Mouse (Mus musculus) layer of hippocampus, postnatal 14 days (tissue): ENCODE data around the gene Gnmt. TPM values are rescaled to one million over a fixed set of nuclear protein-coding genes. Genes with fewer than 3 reads are reported as not detected.
A peak's percentile ranks its signal among the peaks of the same experiment; 100 is the strongest.
"Not testable (repeated sequence)": the region's sequence is repeated elsewhere in the genome, so short reads cannot be mapped to it uniquely, and the experiment has no call there.

ENCODE experiments used
- DNase-seq, 2 experiments: peaks; one replicate each; pipeline ENCODE4 v3.0.0; 2021 to 2022; ENCODE audit warnings: low spot score in 2 of 2, mixed read lengths in 1 of 2
- long read RNA-seq, 2 experiments: library from polyadenylated mRNA; stranded (forward); transcript quantifications; one replicate each; pipeline ENCODE4 v2.0.0; 2021
- total RNA-seq, 2 experiments: library from RNA; stranded (reverse); gene quantifications; 2 replicates each; pipeline ENCODE4 v1.2.3; 2021

Gnmt gene
- under 1 TPM; 0.76 to 0.98 TPM for total RNA-seq
- long read RNA-seq, experiment 1, partial matches to known transcripts, result 0 of 2 reads
- long read RNA-seq, experiment 1, other reads (novel, unspliced or antisense), result 2 of 2 reads
- long read RNA-seq, experiment 2, partial matches to known transcripts, result 0 of 1 reads
- long read RNA-seq, experiment 2, other reads (novel, unspliced or antisense), result 0 of 1 reads

DNA sequence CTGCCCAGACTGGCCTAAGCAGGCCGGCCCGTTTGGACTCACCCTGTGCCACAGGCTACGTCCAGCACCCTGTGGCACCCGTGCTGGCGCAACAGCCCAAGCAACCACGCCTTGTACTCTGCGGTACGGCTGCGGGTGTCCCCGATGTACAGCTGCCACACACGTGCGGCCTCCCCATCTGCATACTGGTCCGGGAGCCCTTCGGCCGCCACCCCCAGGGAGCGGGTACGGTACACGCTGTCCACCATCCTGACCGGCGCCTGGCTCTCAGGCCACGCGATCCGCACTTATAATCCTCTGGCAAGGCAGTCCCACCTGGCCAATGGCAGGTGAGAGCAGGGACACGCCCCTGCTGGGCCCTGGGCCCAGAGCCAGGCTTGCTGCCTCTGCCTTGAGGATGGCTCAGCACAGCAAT, at the start of gene Gnmt:
TSS of gene Gnmt (minus strand) at position 265 of the 415 bp plus-strand sequence.
- no peak for DNase-seq

DNA sequence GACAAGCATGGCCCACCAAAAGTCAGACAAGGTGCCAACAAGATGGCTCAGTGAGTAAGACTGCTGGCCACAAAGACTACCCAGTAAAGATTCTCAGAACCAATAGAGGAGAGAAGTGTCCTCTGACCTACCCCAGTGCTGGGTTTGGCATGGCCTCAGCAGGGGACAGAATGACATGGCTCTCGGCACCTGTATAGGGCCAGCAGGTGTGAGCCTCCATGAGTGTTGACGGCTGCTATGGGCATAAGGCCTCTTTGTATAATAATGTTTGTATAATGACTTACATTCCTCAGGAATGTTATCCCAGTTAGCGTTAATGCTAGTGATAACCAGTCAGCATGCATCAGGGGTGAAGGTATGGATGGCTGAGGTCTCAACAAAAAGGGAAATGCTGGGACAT, 47.1 kb upstream of the Gnmt start:
- DNase-seq, result no peak

DNA sequence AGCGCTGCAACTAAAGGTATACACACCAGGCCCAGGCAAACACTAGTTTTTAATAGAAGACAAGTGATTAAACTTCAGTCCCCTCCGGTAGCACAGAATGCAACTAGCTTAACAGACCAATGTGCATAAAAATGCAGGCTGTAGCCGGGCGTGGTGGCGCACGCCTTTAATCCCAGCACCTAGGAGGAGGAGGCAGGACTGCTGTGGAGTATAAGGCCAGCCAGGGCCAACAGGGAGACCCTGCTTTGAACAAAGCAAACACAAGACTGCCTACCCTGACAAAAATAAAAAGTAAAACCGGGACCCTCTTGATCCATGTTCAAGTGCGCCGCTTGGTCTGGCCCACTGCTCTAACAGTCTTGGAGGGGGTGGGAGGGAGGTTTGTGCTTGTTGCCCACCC, 46.1 kb upstream of the Gnmt start:
- no peak for DNase-seq

DNA sequence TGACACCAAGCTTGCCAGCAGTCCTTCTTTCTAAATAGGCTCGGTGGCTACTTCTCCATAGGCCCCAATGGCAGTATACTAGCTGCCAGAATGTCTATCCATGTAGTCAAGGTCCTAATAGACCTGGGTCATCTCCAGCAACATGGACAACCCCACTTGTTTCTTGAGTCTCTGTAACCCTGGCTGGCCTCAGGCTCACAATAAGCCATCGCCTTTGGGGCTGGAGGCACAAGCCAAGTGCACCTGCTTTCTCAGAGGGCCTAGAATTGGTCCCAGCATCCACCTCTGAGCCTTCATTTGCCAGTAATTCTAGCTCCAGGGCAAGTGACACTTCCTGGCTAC, 45.1 kb upstream of the Gnmt start:
- no peak for DNase-seq

DNA sequence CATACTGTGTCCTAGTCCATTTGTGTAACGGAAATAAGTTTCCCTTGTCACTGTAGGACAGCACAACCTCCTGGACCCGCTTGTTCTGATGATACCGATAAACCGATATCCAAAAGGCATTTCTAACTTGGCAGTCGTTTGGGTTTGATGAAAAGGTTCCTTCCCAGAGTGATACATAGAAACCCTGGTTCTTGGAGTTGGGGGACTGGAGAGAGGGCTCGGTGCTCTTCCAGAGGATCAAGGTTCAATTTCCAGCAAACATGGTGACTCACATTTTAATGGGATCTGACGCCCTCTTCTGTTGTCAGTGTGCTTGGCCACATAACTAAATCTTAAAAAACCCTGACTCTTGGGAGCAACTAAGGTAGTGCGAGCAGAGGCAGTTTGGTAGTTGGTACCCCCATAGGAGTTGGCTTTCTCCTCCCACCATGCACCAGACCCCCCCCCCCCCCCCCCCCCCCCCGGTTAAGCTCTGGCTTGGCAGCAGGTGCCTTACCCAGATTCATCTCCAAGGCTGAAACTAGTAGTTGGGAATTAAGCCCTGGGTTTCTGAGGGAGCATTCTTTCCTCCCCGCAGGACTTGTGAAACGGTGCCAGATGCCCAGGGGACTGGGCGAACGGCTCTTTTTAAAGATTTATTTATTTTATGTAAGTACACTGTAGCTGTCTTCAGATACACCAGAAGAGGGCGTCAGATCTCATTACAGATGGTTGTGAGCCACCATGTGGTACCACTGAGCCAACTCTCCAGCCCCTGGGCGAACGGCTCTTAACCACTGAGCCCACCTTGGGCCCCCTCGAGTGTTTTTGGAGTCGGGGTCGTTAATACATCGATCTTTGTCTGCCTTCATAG, 44.5 kb upstream of the Gnmt start:
- DNase-seq, result no peak

DNA sequence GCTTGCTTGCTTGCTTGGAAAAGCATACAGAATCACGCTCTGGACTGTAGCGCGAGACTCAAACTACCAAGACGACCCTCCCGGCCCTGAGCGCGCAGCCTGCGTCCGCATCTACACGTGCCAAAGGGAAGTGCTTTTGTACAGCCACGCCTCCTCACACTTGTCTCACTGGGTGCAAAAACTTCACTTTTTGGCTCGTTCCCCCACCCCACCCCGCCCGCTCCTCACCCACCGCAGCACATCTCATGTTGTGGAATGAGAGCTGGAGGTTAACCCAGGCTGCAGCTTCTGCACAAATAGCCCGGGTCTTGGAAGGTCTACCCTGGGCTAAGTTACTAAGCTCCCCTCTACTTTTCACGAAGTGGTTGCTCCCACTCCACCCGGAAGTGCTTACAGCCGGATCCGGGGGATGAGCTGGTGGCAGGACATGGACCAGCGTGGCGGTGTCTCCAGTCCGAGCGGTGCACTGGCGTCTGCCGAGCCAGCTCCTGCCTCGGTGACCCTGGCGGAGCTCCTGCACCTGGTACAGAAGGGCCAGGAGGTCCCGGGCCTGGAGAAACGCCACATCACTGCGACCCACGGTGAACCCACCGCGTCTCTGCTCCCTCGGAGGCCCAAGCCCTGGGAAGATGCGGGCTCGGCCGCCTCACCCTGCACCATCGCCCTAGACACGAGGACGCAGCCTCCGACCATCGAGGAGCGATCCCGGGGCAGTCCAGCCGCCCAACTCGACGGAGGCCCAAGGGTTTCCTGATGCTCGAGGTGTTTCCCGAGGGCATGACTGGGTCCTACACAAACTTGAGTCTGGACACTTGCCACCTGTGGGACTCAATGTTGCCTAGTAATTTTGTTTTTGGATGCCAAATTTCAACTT, 43.7 kb upstream of the Gnmt start, which contains the start of gene 2310039H08Rik:
TSS of gene 2310039H08Rik (plus strand) at position 232 of the 874 bp plus-strand sequence.
- peak; percentile 88 to 90 for DNase-seq

DNA sequence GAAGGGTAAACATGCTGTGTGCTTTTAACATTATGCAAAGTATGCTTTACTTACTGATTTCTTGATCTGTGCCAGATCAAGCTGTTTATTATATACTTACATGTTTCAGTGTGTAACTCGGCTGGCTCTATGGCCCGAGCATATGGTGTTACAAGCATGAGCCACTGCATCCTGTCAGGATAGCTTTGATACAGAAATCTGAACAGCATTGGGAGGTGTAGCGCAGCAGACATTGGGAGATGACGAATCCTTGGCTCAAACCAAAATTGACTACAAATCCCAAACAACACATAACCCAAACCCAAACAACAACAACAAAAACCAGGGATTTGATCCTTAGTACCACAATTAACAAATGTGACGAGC, 43.1 kb upstream of the Gnmt start:
- no peak for DNase-seq

DNA sequence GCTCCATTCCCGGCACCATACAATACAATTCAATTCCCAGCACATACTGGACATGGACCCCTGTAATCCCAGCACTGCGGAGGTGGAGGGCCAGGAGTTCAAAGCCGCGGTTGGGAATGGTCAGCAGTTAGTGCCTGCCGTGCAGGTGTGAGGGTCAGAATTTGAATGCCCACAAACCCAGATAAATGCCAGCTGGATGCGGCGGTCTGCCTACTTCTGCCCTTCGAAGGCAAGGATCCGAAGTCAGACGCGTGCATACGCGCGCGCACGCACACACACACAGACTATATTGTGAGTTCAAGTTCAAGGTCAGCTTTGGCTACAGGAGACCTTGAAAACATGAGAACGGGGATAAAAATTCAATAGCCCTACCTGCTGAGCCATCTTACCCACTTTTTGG, 42.6 kb upstream of the Gnmt start:
- no peak for DNase-seq

DNA sequence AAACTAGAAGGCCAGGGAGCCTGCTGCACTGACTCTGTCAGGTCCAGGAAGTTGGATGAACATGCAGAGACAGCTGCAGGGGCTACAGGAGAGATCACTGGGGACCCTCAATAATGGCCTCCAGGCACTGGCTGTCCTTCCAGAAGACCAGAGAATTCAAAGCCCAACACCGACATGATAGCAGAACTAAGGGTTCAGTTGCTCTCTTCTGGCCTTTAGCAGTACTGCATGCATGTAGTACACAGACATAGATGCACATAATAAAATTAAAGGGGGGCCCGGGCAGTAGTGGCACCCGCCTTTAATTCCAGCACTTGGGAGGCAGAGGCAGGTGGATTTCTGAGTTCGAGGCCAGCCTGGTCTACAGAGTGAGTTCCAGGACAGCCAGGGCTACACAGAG, 42.1 kb upstream of the Gnmt start:
- DNase-seq, result no peak

DNA sequence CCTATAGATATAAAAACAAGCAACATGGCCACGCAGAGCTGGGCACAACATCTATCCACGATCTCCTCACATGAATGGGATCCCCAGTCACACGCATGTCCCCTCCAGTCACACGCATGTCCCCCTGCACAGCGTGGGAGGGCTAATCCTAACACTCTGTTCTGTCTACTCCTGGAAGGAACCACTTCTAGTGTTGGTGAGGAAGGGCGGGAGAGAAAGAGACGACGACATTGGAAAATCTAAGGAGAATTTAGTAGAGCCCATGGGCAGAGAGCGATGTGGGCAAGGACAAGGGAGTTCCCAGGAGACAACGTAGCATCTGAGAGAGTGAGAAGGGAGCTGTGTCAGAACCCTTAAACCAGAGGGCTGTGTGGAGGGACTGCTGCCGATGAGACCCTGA, 41.6 kb upstream of the Gnmt start:
- DNase-seq, result no peak

DNA sequence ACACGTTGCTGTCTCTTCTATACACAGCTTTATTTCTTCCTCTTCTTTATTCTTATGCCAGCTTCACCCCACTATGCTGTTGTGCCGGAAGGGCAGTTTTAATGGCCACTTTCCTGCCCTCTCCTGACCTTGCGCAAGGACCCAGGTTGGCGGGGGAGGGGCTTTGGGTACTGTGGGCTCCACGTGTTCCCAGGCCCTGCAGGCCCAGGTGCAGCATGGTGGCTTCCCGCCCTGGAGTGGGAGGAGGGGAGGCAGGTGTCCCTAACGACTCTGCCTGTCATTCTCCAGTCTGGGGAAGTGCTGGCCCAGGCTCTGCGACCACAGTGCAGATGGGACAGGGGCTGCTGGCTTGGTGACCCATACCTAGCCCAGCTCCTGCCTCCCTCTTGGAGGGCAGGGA, 38.9 kb upstream of the Gnmt start:
- no peak for DNase-seq

DNA sequence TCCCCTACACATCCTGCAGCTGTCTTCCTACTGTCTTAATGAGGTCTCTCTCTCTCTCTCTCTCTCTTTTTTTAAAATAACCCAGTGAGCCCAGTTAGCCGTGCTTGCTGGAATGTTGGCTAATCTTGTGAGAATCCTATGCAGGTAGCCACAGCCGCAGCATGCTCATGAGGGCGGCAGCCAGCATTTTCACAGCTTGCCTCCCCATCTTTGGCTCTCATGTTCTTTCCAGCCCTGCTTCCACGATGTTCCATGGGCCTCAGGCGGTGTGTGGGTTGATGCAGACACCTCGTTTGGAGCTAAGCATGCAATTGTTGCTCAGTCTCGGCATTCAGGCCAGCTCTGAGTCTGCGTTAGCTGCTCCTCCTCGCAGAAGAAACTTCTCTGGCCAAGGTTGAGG, 35.9 kb upstream of the Gnmt start:
- DNase-seq, result not testable (repeated sequence)

DNA sequence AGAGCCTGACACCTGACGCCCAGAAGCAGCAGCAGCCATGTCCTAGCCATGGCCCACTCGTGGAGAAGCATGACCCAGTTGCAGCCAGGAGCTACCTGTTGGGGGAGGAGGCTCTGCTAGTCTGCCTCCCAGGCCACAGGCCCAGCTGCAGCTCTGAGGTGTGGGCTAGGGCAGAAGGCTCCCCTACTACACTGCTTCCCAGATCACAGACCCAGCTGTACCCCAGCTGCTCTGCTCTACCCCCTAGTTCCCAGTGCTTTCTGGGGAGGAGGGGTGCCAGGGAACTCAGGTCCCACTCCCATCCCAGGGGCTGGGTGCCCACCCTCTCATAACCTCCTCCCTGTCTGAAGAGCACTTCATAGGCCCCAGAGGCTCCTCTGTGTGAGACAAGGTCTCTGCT, 34.6 kb upstream of the Gnmt start, which contains the start of gene Ptcra:
TSS of gene Ptcra (minus strand) at position 169 of the 400 bp plus-strand sequence.
- no peak for DNase-seq

DNA sequence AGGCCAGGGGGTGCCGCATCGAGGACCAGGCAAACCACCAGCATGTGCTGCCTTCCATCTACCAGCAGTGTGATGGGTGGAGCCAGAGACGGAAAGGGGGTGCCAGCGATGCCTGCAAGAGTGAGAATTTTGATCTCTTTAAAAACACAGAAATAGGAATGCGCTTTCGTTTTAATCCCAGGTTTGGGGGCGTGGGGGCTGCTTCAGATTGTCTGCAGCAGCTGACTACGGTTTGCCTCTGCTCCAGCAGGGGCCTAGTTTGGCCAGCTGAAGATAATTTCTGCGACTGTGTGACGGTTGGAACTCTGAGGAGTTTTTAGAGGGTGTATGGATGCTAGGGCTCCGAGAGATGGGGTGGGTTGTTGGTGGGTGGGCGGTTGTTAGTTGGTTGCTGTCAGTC, 29.8 kb upstream of the Gnmt start:
- no peak for DNase-seq

DNA sequence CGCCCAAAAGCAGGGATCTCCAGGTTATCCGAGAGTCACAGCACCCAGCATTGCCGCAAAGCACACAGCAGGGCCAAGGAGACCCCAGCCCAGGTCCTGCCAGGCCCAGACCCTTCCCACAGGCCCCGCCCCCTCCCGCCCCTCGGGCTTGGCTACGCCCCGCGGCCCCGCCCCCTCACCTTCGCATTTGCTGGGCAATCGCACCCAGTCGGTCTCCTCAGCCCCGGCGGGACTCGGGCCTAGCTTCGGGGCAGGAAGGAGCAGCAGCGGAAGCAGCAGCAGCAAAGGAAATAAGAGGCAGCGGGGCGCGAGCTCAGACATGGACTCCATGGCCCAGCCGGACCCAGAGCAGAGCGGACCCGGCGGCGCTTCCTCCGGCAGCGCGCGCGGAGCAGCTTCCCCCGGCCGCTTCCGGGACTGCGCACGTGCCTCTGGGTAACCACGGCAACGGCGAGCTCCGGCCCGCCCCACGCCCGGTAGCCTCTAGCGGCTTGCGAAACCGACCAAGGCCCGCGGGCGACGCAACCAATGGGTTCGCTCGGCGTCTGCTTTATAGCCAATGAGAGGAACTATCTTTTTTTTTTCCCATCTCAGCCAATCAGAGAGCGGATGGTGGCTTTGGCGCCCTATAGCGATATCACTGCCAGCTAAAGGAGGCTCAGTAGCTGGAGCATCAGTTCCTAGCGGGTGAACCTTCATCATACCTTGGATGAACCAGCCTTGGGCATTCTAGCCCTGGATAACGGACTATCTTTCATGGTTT, 23.0 kb upstream of the Gnmt start, which contains the start of gene Cnpy3:
TSS of gene Cnpy3 (minus strand) at position 421 of the 763 bp plus-strand sequence.
- peak; percentile 97 to 98 for DNase-seq

DNA sequence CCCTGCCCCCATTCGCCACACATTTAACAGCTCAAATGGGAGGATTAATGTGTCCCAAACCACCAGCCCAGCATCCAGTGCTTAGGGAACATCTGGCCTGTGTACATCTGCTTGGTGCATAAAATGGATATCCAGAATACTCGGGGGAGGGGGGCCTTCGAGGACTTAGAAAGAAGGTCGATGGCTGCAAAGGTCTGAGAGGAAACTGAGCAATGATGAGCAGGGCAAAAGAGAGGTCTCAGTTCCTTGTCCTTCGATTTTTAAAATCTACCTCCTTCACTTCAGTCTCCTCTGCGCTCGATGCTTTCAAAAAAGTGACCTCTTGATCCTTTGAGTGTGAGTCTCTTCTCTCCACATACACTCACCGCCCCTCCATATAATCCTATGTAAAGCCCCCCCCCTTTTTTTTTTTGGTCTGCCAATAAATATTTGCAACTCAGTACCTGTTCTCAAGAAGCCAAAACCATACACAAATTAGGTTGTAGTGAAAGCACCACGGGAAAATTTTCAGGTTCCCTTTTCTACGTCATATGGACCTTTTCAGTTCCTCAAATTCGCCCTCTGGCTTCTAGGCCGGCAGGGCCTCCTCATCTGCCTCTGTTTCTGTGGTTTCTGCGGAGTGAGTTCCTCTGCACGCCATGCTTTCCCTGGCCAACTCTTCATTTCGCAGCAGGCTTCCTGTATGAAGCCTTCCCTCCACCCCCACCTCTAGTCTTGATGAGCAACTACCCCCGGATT, 22.3 kb upstream of the Gnmt start:
- peak in 1 of 2 experiments; percentile 71 for DNase-seq

DNA sequence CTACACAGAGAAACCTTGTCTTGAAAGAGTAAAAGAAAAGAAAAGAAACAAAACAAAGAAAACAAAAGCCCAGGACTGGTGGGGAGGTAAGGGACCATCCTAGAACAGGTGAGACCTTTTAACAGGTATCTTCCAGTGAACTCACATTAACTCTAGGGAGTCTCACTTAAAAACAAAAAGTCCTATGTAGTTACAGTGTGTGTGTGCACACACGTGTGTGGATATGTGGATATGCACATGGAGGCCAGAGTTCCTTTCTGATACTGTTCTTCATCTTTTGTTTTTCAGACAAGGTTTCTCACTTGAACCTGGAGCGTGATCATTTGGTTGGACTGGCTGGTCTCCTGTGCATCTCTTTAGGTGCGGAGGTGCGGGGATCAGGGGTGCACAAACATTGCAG, 21.6 kb upstream of the Gnmt start:
- DNase-seq, result no peak

DNA sequence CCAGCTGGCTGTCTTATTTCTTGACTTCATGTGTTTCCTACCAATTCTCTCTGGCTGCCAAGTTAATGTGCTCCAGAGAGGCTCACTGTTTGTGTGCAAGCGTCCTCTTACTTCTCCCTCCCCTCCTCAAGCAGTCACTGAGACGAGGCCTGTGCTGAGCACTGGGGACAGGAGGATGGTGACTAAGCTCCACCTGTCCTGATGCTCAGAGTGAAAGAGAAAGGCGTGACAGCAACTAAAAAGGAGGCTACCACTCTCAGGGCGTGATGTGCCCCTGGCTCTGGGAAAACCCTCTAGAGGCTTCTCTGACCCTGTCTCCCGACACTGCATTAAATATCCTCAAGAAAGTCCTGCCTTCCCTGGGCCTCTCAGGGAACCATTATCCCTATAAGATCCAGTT, 20.3 kb upstream of the Gnmt start:
- no peak for DNase-seq

DNA sequence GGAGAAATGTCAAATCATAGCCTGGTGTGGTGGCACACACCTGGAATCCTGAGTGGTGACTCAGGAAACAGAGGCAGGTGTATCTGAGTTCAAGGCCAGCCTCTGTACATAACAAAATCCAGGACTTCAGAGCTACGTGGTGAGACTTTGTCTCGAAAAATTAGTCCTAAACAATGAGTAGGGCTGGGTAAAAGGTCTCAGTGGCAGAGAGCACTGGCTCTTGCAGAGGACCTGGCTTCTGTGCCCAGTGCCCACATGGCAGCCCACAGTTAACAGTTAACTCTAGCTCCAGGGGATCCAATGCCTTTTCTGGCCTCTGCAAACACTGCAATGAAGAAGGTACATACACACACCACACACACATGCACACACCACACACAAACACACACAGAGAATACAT, 18.8 kb upstream of the Gnmt start:
- DNase-seq, result no peak

DNA sequence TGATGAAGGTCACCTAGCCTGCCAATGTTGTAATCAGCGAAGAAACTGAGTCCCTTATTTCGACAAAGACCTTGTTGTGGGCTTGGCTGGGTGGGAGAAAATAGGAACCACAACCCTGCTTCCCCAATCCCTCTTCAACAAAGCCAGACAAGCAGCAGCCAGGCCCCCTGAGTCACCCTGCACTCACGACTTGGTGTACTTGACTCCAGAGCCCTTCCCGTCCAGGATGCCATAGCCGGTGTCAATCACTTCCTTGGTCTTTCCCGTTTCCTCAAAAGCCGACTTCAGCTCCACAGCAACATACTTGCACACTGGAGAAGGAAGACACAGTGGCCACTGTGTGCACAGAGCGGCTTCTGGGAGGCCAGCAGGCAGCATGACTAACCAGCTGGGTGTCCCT, 18.3 kb upstream of the Gnmt start:
- DNase-seq, result no peak
